Mouse (Mus musculus) lung, embryonic 14.5 days (tissue): ENCODE results near the gene Podxl. TPM values are rescaled to one million over a fixed set of nuclear protein-coding genes. Genes with fewer than 3 reads are reported as not detected.

Source experiments
- ATAC-seq: fragments of 200-750 bp; cut with Nextera tagmentation; 2 replicates; pipeline ENCODE4 v1.8.0; 2017; ENCODE audit warnings: mild to moderate bottlenecking, moderate TSS enrichment, moderate library complexity; ENCODE audit not compliant: insufficient read depth
- DNase-seq: peaks from one replicate; pipeline ENCODE4 v3.0.0-alpha.2; 2015
- H3K27ac ChIP-seq: fragments of 300-500 bp; sonication (generic); 2 replicates; pipeline ENCODE4 v1.5.1; 2014; ENCODE audit warnings: low read depth, mild to moderate bottlenecking, moderate library complexity
- H3K27me3 ChIP-seq: fragments of 300-500 bp; sonication (generic); 2 replicates; pipeline ENCODE4 v1.6.1; 2014; ENCODE audit warnings: low read length, control low read depth; ENCODE audit not compliant: insufficient read depth
- H3K36me3 ChIP-seq: fragments of 300-500 bp; sonication (generic); 2 replicates; pipeline ENCODE4 v1.6.1; 2014; ENCODE audit warnings: control low read depth; ENCODE audit not compliant: insufficient read depth
- H3K4me1 ChIP-seq: fragments of 300-500 bp; sonication (generic); 2 replicates; pipeline ENCODE4 v1.6.1; 2014; ENCODE audit warnings: antibody characterized with exemption, control low read depth; ENCODE audit not compliant: insufficient read depth
- H3K4me2 ChIP-seq: fragments of 300-500 bp; sonication (generic); 2 replicates; pipeline ENCODE4 v1.6.1; 2014; ENCODE audit warnings: mild to moderate bottlenecking
- H3K4me3 ChIP-seq: fragments of 300-500 bp; sonication (generic); 2 replicates; pipeline ENCODE4 v1.5.1; 2014; ENCODE audit warnings: low read depth, low read length
- H3K9ac ChIP-seq: fragments of 300-500 bp; sonication (generic); 2 replicates; pipeline ENCODE4 v1.6.1; 2014
- H3K9me3 ChIP-seq: fragments of 300-500 bp; sonication (generic); 2 replicates; pipeline ENCODE4 v1.6.1; 2016; ENCODE audit warnings: low read depth, low read length, control low read depth
- CTCF ChIP-seq: IDR thresholded peaks from 2 replicates; pipeline ENCODE4 v1.5.1; 2016; ENCODE audit warnings: antibody characterized with exemption, low read depth
- WGBS: fragments of 180-500 bp; shearing (Covaris S2); extraction: QIAGEN DNeasy Blood & Tissue Kit; methylation state at CpG from one replicate; pipeline ENCODE4 v1.1.7; 2014; 5-methylcytosine and 5-hydroxymethylcytosine counted together
- polyA plus RNA-seq: library from polyadenylated mRNA; unstranded; fragments of >200 nt; fragmentation: Nextera tagmentation; extraction: Ambion mirVana; gene quantifications from 2 replicates; pipeline ENCODE4 v1.2.1, GENCODE M21; 2014

Podxl gene
- polyA plus RNA-seq = 28.9 and 29.7 TPM in 2 replicates

DNA sequence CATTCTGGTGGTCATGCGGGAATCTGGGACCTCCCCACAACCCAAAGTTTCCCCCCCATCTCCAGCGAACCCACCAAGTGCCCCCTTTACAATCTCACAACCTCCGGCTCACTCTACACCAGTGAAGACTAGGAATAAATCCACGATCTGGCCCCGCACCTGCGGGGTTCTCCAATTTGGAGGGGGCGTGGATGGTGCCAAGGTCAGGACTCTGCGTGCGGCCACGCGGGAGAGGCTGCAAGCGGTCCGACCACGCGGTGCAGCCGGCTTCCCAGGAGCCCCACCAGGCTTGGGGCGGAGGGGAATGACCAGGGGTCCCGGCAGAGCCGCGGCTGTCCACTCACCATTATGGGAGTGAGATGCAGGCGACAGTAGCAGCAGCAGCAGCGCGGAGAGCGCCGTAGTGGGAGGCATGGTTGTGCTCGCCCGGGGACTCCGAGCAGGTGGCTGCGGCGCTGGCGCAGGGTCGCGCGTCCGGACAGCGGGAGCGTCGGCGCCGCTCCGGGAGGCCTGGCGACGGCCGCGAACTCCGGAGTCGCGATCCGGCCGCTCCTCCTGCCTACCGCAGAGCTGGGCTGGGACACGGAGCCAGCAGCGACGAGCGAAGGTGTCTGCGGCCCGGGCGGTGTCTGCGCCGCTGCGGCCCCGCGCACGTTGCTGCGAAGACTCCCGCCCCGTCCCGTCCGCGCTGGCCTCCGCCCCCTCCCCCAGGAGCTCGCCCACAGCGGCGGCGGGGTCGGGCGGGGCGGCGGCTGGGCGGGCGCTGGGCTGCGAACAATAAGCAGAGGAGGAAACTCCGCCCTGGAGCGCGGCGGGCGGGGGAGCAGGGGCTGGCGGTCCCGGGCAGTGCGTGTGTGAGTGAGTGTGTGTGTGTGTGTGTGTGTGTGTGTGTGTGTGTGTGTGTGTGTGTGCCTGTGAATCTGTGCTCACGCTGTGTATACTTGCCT lies at the start of gene Podxl:
Gene Podxl (minus strand): TSS at position 747 of the 947 bp plus-strand sequence.
- Histone ChIP-seq H3K27me3 (peaks cover 39% of the 10 kb centered on the region), H3K9ac (peak within 1 kb of the TSS; percentile 68), H3K9me3 (no peaks in the 10 kb centered on the region), H3K27ac (peak within 1 kb of the TSS; percentile 58), H3K4me3 (peak within 1 kb of the TSS; percentile 64), H3K4me2 (peak within 1 kb of the TSS; percentile 84), H3K36me3 (0 out of 2 replicates have a peak, but pooled peaks cover 3% of the 10 kb centered on the region), H3K4me1 (0 out of 2 replicates have a peak, but pooled peaks cover 3% of the 10 kb centered on the region)
- TF ChIP-seq CTCF = no peak
- under 1% methylated on average over 76 of the region's 91 CpGs for WGBS
- DNase-seq (peak; percentile 85), ATAC-seq (peak; percentile 86)

DNA sequence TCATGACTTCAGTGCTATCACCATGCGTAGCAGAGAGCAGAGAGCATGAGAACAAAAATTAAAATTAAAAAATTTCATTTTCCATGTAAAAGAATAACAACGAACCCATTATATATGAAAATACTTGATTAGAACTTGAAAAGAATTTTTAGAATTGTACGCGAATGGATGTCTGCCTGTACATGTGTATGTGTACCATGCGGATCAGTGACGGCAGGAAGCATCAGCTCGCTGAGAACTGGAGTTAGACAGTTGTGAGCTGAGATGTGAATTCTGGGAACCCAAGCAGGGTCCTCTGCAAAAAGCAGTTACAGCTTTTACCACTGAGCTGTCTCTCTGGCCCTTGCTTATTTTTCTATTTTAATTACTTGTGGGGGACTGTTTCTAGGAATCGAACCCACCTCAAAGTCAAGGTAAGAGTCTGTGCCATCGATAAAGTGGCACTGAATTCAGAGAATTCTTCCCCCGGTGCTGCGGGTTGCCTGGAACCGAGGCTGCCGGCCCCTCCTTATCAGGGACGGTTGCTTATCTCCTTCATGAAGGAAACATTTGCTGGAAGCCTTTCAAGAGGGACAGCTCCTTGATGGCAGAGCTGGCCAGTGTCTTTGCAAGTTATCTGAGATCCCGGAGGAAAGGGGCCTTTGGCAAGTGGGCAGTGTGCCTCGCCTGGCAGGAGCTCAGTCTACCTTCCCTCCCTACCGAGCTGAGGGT lies 48.9 kb upstream of the Podxl start:
- H3K27me3 ChIP-seq = no peaks in the 10 kb centered on the region
- DNase-seq (no peak), ATAC-seq (no peak)
- no peak for TF ChIP-seq CTCF
- 40% methylated on average over 17 of the region's 17 CpGs for WGBS
- no peak overlapping the region for H3K9ac ChIP-seq
- no peaks in the 10 kb centered on the region for H3K36me3 ChIP-seq
- no peaks in the 10 kb centered on the region for H3K9me3 ChIP-seq
- H3K27ac ChIP-seq = peak overlapping the region; percentile 66; the same call in 1 of the 2 replicates
- peak overlapping the region; percentile 32; the same call in 1 of the 2 replicates for H3K4me2 ChIP-seq
- no peak overlapping the region for H3K4me3 ChIP-seq
- peaks cover 11% of the 10 kb centered on the region; the same call in 1 of the 2 replicates for H3K4me1 ChIP-seq

DNA sequence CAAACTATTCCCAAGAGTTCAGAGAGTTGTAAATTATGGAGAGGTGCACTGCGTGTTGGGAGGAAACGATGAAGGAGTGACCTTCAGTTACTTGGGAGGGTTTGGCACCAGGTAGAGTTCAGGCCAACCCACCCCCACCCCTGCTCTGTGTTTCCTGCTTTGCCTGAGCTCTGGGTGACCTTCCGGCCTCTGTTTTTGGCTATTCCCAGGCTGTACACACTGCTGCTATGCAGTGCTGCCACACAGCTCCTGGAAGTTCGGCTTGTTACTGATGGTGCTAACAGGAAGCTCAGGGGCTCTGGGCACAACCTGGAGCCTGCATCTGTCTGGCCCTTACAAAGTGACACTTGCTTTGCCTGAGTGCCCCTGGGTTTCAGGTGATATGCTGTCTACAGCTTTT lies 42.6 kb upstream of the Podxl start:
- TF ChIP-seq CTCF = no peak
- peaks cover 6% of the 10 kb centered on the region; the same call in 1 of the 2 replicates for H3K4me1 ChIP-seq
- no peak overlapping the region for H3K4me2 ChIP-seq
- no peak overlapping the region for H3K27ac ChIP-seq
- DNase-seq (no peak), ATAC-seq (no peak)
- no peak overlapping the region for H3K4me3 ChIP-seq
- no peak overlapping the region for H3K9ac ChIP-seq
- WGBS = 71% methylated on average over 4 of the region's 4 CpGs
- H3K9me3 ChIP-seq = no peaks in the 10 kb centered on the region
- no peaks in the 10 kb centered on the region for H3K27me3 ChIP-seq
- H3K36me3 ChIP-seq = no peaks in the 10 kb centered on the region

GRCm38 (mm10) chr6:31604629-31605265 lies 41.0 kb upstream of the Podxl start:
- no peak for TF ChIP-seq CTCF
- no peak; the same call in 1 of the 2 replicates for ATAC-seq
- Histone ChIP-seq H3K4me2 (no peak overlapping the region), H3K27me3 (no peaks in the 10 kb centered on the region), H3K27ac (peak overlapping the region; percentile 45; the same call in 1 of the 2 replicates), H3K4me3 (no peak overlapping the region), H3K36me3 (no peaks in the 10 kb centered on the region), H3K4me1 (peaks cover 19% of the 10 kb centered on the region), H3K9ac (no peak overlapping the region), H3K9me3 (no peaks in the 10 kb centered on the region)
- 74% methylated on average over 7 of the region's 7 CpGs for WGBS
- peak; percentile 44 for DNase-seq

GRCm38 (mm10) chr6:31602489-31602888 lies 38.7 kb upstream of the Podxl start:
- H3K36me3 ChIP-seq = no peaks in the 10 kb centered on the region
- H3K4me2 ChIP-seq = no peak overlapping the region
- DNase-seq (no peak), ATAC-seq (no peak)
- TF ChIP-seq CTCF = no peak
- no peak overlapping the region for H3K9ac ChIP-seq
- WGBS = 58% methylated on average over 4 of the region's 4 CpGs
- H3K9me3 ChIP-seq = no peaks in the 10 kb centered on the region
- H3K4me1 ChIP-seq = peaks cover 34% of the 10 kb centered on the region
- H3K4me3 ChIP-seq = no peak overlapping the region
- no peak overlapping the region for H3K27ac ChIP-seq
- no peaks in the 10 kb centered on the region for H3K27me3 ChIP-seq

GRCm38 (mm10) chr6:31601131-31601530 lies 37.4 kb upstream of the Podxl start:
- Histone ChIP-seq H3K27me3 (no peaks in the 10 kb centered on the region), H3K36me3 (no peaks in the 10 kb centered on the region), H3K9me3 (no peaks in the 10 kb centered on the region), H3K27ac (peak overlapping the region; percentile 81), H3K4me3 (no peak overlapping the region), H3K4me2 (no peak overlapping the region), H3K4me1 (peaks cover 46% of the 10 kb centered on the region), H3K9ac (no peak overlapping the region)
- DNase-seq = peak; percentile 76
- peak; percentile 30; the same call in 1 of the 2 replicates for ATAC-seq
- TF ChIP-seq CTCF = no peak
- WGBS = 24% methylated on average over 3 of the region's 3 CpGs
